Mouse (Mus musculus): ENCODE data around the gene Gm13083. TPM values are rescaled to one million over a fixed set of nuclear protein-coding genes. Genes with fewer than 3 reads are reported as not detected.
"Not testable (repeated sequence)": the region's sequence is repeated elsewhere in the genome, so short reads cannot be mapped to it uniquely, and the experiment has no call there.

Gene Gm13083
- polyA plus RNA-seq (2017; shearing (Covaris generic)) = not detected

- not testable (repeated sequence) for ATAC-seq
Observed at GRCm38 (mm10) chr4:143614703-143615102, at the start of gene Gm13083. Gene Gm13083, plus strand, starts transcription at chr4:143615003.

- ATAC-seq = not testable (repeated sequence)
Observed at GRCm38 (mm10) chr4:143611927-143612326, 2.9 kb upstream of the Gm13083 start.

- not testable (repeated sequence) for ATAC-seq
Observed at GRCm38 (mm10) chr4:143618101-143618500, 3.3 kb downstream of the Gm13083 start.

- not testable (repeated sequence) for ATAC-seq
Observed at GRCm38 (mm10) chr4:143657146-143657545, 42.3 kb downstream of the Gm13083 start, which contains the start of gene Gm13088. Gene Gm13088, minus strand, starts transcription at chr4:143657246.

Other genes with a start within 250 kb of the Gm13083 start
- gene Pramel1, start 220.6 kb upstream of the Gm13083 start, polyA plus RNA-seq (2017; shearing (Covaris generic)) = not detected
- 10 to 100 TPM; 35.8 to 46.1 (median 43.1) TPM for gene Pramef8, start 202.6 kb upstream of the Gm13083 start, polyA plus RNA-seq (2017; shearing (Covaris generic))
- not detected for gene Oog4, start 164.7 kb upstream of the Gm13083 start, polyA plus RNA-seq (2017; shearing (Covaris generic))
- not detected for gene Gm13043, start 103.7 kb upstream of the Gm13083 start, polyA plus RNA-seq (2017; shearing (Covaris generic))
- gene Gm13040, start 79.0 kb upstream of the Gm13083 start, polyA plus RNA-seq (2017; shearing (Covaris generic)) = not detected
- gene BC080695, start 63.3 kb upstream of the Gm13083 start, polyA plus RNA-seq (2017; shearing (Covaris generic)) = not detected
- not detected for gene Gm13057, start 63.3 kb upstream of the Gm13083 start, polyA plus RNA-seq (2017; shearing (Covaris generic))
- not detected for gene Gm13088, start 42.2 kb downstream of the Gm13083 start, polyA plus RNA-seq (2017; shearing (Covaris generic))
- gene Gm13089, start 87.7 kb downstream of the Gm13083 start, polyA plus RNA-seq (2017; shearing (Covaris generic)) = not detected
- not detected for gene Gm13078, start 104.5 kb downstream of the Gm13083 start, polyA plus RNA-seq (2017; shearing (Covaris generic))
- gene Gm13023, start 174.3 kb downstream of the Gm13083 start, polyA plus RNA-seq (2017; shearing (Covaris generic)) = not detected
- not detected for gene Gm13084, start 201.1 kb downstream of the Gm13083 start, polyA plus RNA-seq (2017; shearing (Covaris generic))
- gene Gm13103, start 231.5 kb downstream of the Gm13083 start, polyA plus RNA-seq (2017; shearing (Covaris generic)) = not detected